Mouse (Mus musculus) cerebellum, adult 2 months (tissue): ENCODE measurements around the gene Sh3rf3.

Experiments used
- CTCF ChIP-seq: fragments of 200-500 bp; IDR thresholded peaks from 2 replicates; pipeline ENCODE4 v1.5.1; 2011; ENCODE audit warnings: low read depth, mild to moderate bottlenecking, control low read depth, low read length, moderate library complexity, borderline replicate concordance; ENCODE audit not compliant: insufficient read depth
- POLR2A ChIP-seq: fragments of 200-500 bp; IDR thresholded peaks from 2 replicates; pipeline ENCODE4 v1.6.1; 2011; ENCODE audit warnings: low read length, control low read depth, borderline replicate concordance; ENCODE audit not compliant: insufficient read depth

- no peak for TF ChIP-seq CTCF
- TF ChIP-seq POLR2A: no peak
These were observed 12.1 kb upstream of the Sh3rf3 start for GRCm38 (mm10) chr10:58800996-58801433.
